Mouse (Mus musculus): ENCODE results near the gene Stim2.

- TF ChIP-seq CTCF (IDR thresholded peaks at IDR 0.05; ENCODE audit: low read depth, low read length), result no peak
- TF ChIP-seq POLR2A (IDR thresholded peaks at IDR 0.05; ENCODE audit: extremely low read depth, insufficient read depth, low read length), result no peak
Observed at GRCm38 (mm10) chr5:54049145-54049733, 50.9 kb downstream of the Stim2 start.

Measured in liver, adult 2 months (tissue).